Comparison of ENCODE assay signal across 41 mouse cellular contexts in the genomic region with DNA sequence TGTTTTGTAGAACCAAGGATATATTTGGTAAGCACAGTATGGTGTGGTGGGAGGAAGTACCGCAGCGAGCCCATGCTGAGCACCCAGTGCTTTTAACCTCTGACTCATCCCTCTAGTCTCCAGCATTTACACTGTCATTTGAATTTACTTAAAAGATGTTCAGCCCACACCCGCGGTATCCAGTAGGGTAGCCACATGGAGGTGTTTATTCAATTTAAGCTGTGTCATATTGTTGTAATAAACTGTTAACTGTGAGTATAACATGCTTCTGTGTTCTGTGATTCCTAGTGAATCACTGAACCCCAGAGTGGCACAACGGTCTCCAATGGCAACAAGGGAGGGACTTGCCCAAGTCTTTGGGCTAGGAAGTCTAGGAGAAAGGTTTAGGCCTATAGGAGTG. TPM values are rescaled to one million over a fixed set of nuclear protein-coding genes. Genes with fewer than 3 reads are reported as not detected.
DNase-seq lines count a peak whose midpoint lies in the region; ATAC-seq and TF ChIP-seq lines count a peak whose summit lies in the region.
"Had no signal": no experiment of that assay in that cellular context is flagged by ENCODE, and none has a peak within 500 bp of the region (broad histone marks: within the 10 kb centered on the region; RNA-seq: fewer than 3 reads in every experiment).

No protein-coding gene starts in this region.

- ATAC-seq in forebrain, embryonic 12.5 days (ENCODE audit: low FRiP score) = peak; percentile 31; the same call in 1 of the 2 replicates
- ATAC-seq in hindbrain, postnatal 0 days = no peak
- ATAC-seq: intestine, postnatal 0 days had no signal

- no peaks in the 10 kb centered on the region for H3K4me1 ChIP-seq in forebrain, embryonic 12.5 days
- H3K4me1 ChIP-seq in forebrain, embryonic 10.5 days = 0 out of 2 replicates have a peak, but pooled peaks cover 3% of the 10 kb centered on the region
- H3K4me1 ChIP-seq in hindbrain, postnatal 0 days (ENCODE audit: insufficient read depth, low read length) = no peaks in the 10 kb centered on the region
- H3K4me1 ChIP-seq: embryonic facial prominence, embryonic 10.5 days; embryonic facial prominence, embryonic 15.5 days; heart, embryonic 10.5 days; heart, embryonic 15.5 days; hindbrain, embryonic 12.5 days; midbrain, embryonic 10.5 days had no signal

- DNase-seq in forebrain, embryonic 10.5 days (ENCODE audit: extremely low spot score, low spot score) = no peak
- DNase-seq in layer of hippocampus, adult 11-12 months (ENCODE audit: low spot score) = peak; percentile 8
- DNase-seq in layer of hippocampus, postnatal 25 days (ENCODE audit: extremely low spot score in 1 of 2, low spot score in 1 of 2) = no peak
- DNase-seq in 3T3-L1 (ENCODE audit: low read depth, low spot score) = peak; percentile 9
- DNase-seq in R1 (ENCODE audit: low read depth, low spot score) = peak; percentile 35
- no peak for DNase-seq in thymus, postnatal 25 days
- no peak for DNase-seq in hindbrain, postnatal 0 days (ENCODE audit: low spot score)
- DNase-seq: adrenal gland, adult 8-10 months; cerebellum, adult 8-10 months; cerebellum, postnatal 25 days; gastrocnemius, postnatal 10 days; heart, postnatal 36 days; kidney, adult 9 months; kidney, postnatal 10 days; layer of hippocampus, adult 9-11 months; liver; lung, embryonic 14.5 days; lung, postnatal 14 days; right cerebral cortex, postnatal 4 days had no signal

- no peak overlapping the region for H3K4me3 ChIP-seq in forebrain, embryonic 12.5 days (replicated peaks)
- H3K4me3 ChIP-seq in forebrain, embryonic 10.5 days = no peak overlapping the region
- no peak overlapping the region for H3K4me3 ChIP-seq in hindbrain, postnatal 0 days (ENCODE audit: low read length)
- H3K4me3 ChIP-seq: embryonic facial prominence, embryonic 10.5 days; embryonic facial prominence, embryonic 15.5 days; heart, embryonic 10.5 days; heart, embryonic 15.5 days; hindbrain, embryonic 12.5 days; midbrain, embryonic 10.5 days; myocyte had no signal

- no peaks in the 10 kb centered on the region for H3K36me3 ChIP-seq in forebrain, embryonic 12.5 days (replicated peaks)
- 0 out of 2 replicates have a peak, but pooled peaks cover 3% of the 10 kb centered on the region for H3K36me3 ChIP-seq in forebrain, embryonic 10.5 days (replicated peaks)
- H3K36me3 ChIP-seq in hindbrain, postnatal 0 days (ENCODE audit: insufficient read depth, low read length) = no peaks in the 10 kb centered on the region
- H3K36me3 ChIP-seq: embryonic facial prominence, embryonic 10.5 days; embryonic facial prominence, embryonic 15.5 days; heart, embryonic 10.5 days; heart, embryonic 15.5 days had no signal

- peaks cover 10% of the 10 kb centered on the region; the same call in 1 of the 2 replicates for H3K27me3 ChIP-seq in forebrain, embryonic 12.5 days
- H3K27me3 ChIP-seq in forebrain, embryonic 10.5 days (ENCODE audit: poor library complexity, severe bottlenecking) = peaks cover 11% of the 10 kb centered on the region
- H3K27me3 ChIP-seq in hindbrain, postnatal 0 days (ENCODE audit: insufficient read depth, low read length) = no peaks in the 10 kb centered on the region
- H3K27me3 ChIP-seq: embryonic facial prominence, embryonic 15.5 days; hindbrain, embryonic 12.5 days had no signal

- no peak for TF ChIP-seq CTCF in hindbrain, postnatal 0 days (IDR thresholded peaks at IDR 0.05; ENCODE audit: low read depth)

- H3K4me2 ChIP-seq in forebrain, embryonic 12.5 days = no peak overlapping the region
- H3K4me2 ChIP-seq in hindbrain, postnatal 0 days (ENCODE audit: low read depth, low read length) = no peak overlapping the region
- H3K4me2 ChIP-seq: embryonic facial prominence, embryonic 15.5 days; heart, embryonic 15.5 days; hindbrain, embryonic 12.5 days; lung, embryonic 14.5 days had no signal

- no peak overlapping the region for H3K27ac ChIP-seq in forebrain, embryonic 12.5 days
- no peak overlapping the region for H3K27ac ChIP-seq in forebrain, embryonic 10.5 days
- no peak overlapping the region for H3K27ac ChIP-seq in hindbrain, postnatal 0 days
- H3K27ac ChIP-seq: embryonic facial prominence, embryonic 10.5 days; embryonic facial prominence, embryonic 15.5 days; heart, embryonic 10.5 days; heart, embryonic 15.5 days; hindbrain, embryonic 12.5 days; liver, embryonic 14.5 days; midbrain, embryonic 10.5 days had no signal

- no peaks in the 10 kb centered on the region for H3K9me3 ChIP-seq in forebrain, embryonic 12.5 days
- 0 out of 2 replicates have a peak, but pooled peaks cover 4% of the 10 kb centered on the region for H3K9me3 ChIP-seq in forebrain, embryonic 10.5 days
- no peaks in the 10 kb centered on the region for H3K9me3 ChIP-seq in hindbrain, postnatal 0 days (ENCODE audit: low read length)
- H3K9me3 ChIP-seq: embryonic facial prominence, embryonic 10.5 days; embryonic facial prominence, embryonic 15.5 days; heart, embryonic 10.5 days; heart, embryonic 15.5 days; hindbrain, embryonic 12.5 days; midbrain, embryonic 10.5 days had no signal

- H3K9ac ChIP-seq in forebrain, embryonic 12.5 days = no peak overlapping the region
- no peak overlapping the region for H3K9ac ChIP-seq in hindbrain, postnatal 0 days (replicated peaks; ENCODE audit: low read length)
- H3K9ac ChIP-seq: embryonic facial prominence, embryonic 15.5 days; heart, embryonic 15.5 days; hindbrain, embryonic 12.5 days; liver, embryonic 14.5 days; lung, embryonic 14.5 days had no signal

- 85% methylated on average over 5 of the region's 5 CpGs for WGBS in forebrain, embryonic 12.5 days
- WGBS in forebrain, embryonic 10.5 days = 89% methylated on average over 5 of the region's 5 CpGs
- 83% methylated on average over 5 of the region's 5 CpGs for WGBS in hindbrain, postnatal 0 days

RNA-seq across cellular contexts. Expression of a gene that starts 13.2 kb away (rescaled TPM):
- 137 and 140 TPM in 2 replicates for polyA plus RNA-seq in forebrain, embryonic 12.5 days (2016; fragmentation: Nextera tagmentation; extraction: Ambion mirVana)
- 189 TPM in 2 replicates for polyA plus RNA-seq in forebrain, embryonic 10.5 days (2016; fragmentation: Nextera tagmentation; extraction: Ambion mirVana)
- total RNA-seq in layer of hippocampus, postnatal 25 days (2021) = 1 to 10 TPM; 5.0 to 6.4 TPM
- total RNA-seq in hindbrain, postnatal 0 days (2014; rRNA removed) = 11.9 TPM in 2 replicates
- 41.7 and 45.4 TPM in 2 replicates for polyA plus RNA-seq in hindbrain, postnatal 0 days (2015; fragmentation: Nextera tagmentation; extraction: Ambion mirVana)

RNA-seq across cellular contexts. Expression of a gene that starts 14.7 kb away (rescaled TPM):
- polyA plus RNA-seq in forebrain, embryonic 12.5 days (2016; fragmentation: Nextera tagmentation; extraction: Ambion mirVana) = 15.8 and 19.0 TPM in 2 replicates
- polyA plus RNA-seq in forebrain, embryonic 10.5 days (2016; fragmentation: Nextera tagmentation; extraction: Ambion mirVana) = 10.3 and 10.8 TPM in 2 replicates
- 10 to 100 TPM; 12.6 to 15.2 TPM for total RNA-seq in layer of hippocampus, postnatal 25 days (2021)
- 7.2 and 7.9 TPM in 2 replicates for total RNA-seq in hindbrain, postnatal 0 days (2014; rRNA removed)
- 7.3 and 8.6 TPM in 2 replicates for polyA plus RNA-seq in hindbrain, postnatal 0 days (2015; fragmentation: Nextera tagmentation; extraction: Ambion mirVana)

RNA-seq across cellular contexts. Expression of a gene that starts 51.0 kb away (rescaled TPM):
- polyA plus RNA-seq in forebrain, embryonic 12.5 days (2016; fragmentation: Nextera tagmentation; extraction: Ambion mirVana) = not detected in 2 replicates
- not detected in 2 replicates for polyA plus RNA-seq in forebrain, embryonic 10.5 days (2016; fragmentation: Nextera tagmentation; extraction: Ambion mirVana)
- not detected for total RNA-seq in layer of hippocampus, postnatal 25 days (2021)
- total RNA-seq in hindbrain, postnatal 0 days (2014; rRNA removed) = not detected in 2 replicates
- polyA plus RNA-seq in hindbrain, postnatal 0 days (2015; fragmentation: Nextera tagmentation; extraction: Ambion mirVana) = not detected in 2 replicates
- total RNA-seq: adrenal gland, adult 8-10 months; adrenal gland, postnatal 4 days; gastrocnemius, postnatal 10 days; heart, postnatal 36 days; left cerebral cortex, adult 18-20 months; left cerebral cortex, postnatal 14 days; megakaryocyte progenitor cell, adult 5-6 weeks; MEL; midbrain, postnatal 0 days; neutrophil, adult 5-6 weeks had no signal
- polyA plus RNA-seq: embryonic facial prominence, embryonic 10.5 days; embryonic facial prominence, embryonic 15.5 days; gonadal fat pad, adult 2 months; heart, embryonic 10.5 days; heart, embryonic 15.5 days; hindbrain, embryonic 12.5 days; intestine, postnatal 0 days; large intestine, adult 2 months; limb, embryonic 11.5 days; liver, embryonic 14.5 days; lung, embryonic 14.5 days; midbrain, embryonic 10.5 days; midbrain, postnatal 0 days; myocyte; spleen, adult 2 months; thymus, postnatal 0 days had no signal

Comparison
In these comparisons a context has a peak if more than half of its experiments do, and no peak if none do; other contexts are left out.
1. DNase-seq: peak in layer of hippocampus, adult 11-12 months (single experiment), 3T3-L1 (single experiment) and R1 (single experiment); none in forebrain, embryonic 10.5 days (single experiment), layer of hippocampus, postnatal 25 days (0 of 2), thymus, postnatal 25 days (single experiment) and hindbrain, postnatal 0 days (single experiment).